Mouse (Mus musculus) frontal cortex, postnatal 10 days (tissue): ENCODE data around the gene Arhgap15.
A peak's percentile ranks its signal among the peaks of the same experiment; 100 is the strongest.

ENCODE experiments used
- DNase-seq, 2 experiments: peaks; one replicate each; pipeline ENCODE4 v3.0.0; 2022; ENCODE audit warnings: low spot score in 2 of 2, mixed read lengths in 1 of 2

The Arhgap15 gene

GRCm38 (mm10) chr2:44029865-44030264 is 281.2 kb downstream of the Arhgap15 start:
- no peak for DNase-seq

GRCm38 (mm10) chr2:44039522-44040203 is 291.0 kb downstream of the Arhgap15 start:
- no peak for DNase-seq

- DNase-seq: no peak
These were observed 295.5 kb downstream of the Arhgap15 start for GRCm38 (mm10) chr2:44044088-44044487.

- DNase-seq: no peak
These were observed 296.0 kb downstream of the Arhgap15 start for GRCm38 (mm10) chr2:44044634-44045033.

- no peak for DNase-seq
These were observed 296.6 kb downstream of the Arhgap15 start for GRCm38 (mm10) chr2:44045231-44045630.

- DNase-seq: no peak
These were observed 311.7 kb downstream of the Arhgap15 start for GRCm38 (mm10) chr2:44060306-44060705.

GRCm38 (mm10) chr2:44060716-44061115 is 312.1 kb downstream of the Arhgap15 start:
- no peak for DNase-seq

- no peak for DNase-seq
These were observed 316.4 kb downstream of the Arhgap15 start for GRCm38 (mm10) chr2:44065067-44065466.

GRCm38 (mm10) chr2:44068151-44068840 is 319.7 kb downstream of the Arhgap15 start:
- DNase-seq: no peak

GRCm38 (mm10) chr2:44068906-44069305 is 320.3 kb downstream of the Arhgap15 start:
- no peak for DNase-seq

GRCm38 (mm10) chr2:44076570-44076969 is 327.9 kb downstream of the Arhgap15 start:
- no peak for DNase-seq

GRCm38 (mm10) chr2:44080530-44080929 is 331.9 kb downstream of the Arhgap15 start:
- no peak for DNase-seq

GRCm38 (mm10) chr2:44081241-44081640 is 332.6 kb downstream of the Arhgap15 start:
- no peak for DNase-seq

GRCm38 (mm10) chr2:44084471-44084870 is 335.8 kb downstream of the Arhgap15 start:
- no peak for DNase-seq

- no peak for DNase-seq
These were observed 337.9 kb downstream of the Arhgap15 start for GRCm38 (mm10) chr2:44086403-44087056.

- DNase-seq: no peak
These were observed 349.9 kb downstream of the Arhgap15 start for GRCm38 (mm10) chr2:44098552-44098951.

- no peak for DNase-seq
These were observed 353.7 kb downstream of the Arhgap15 start for GRCm38 (mm10) chr2:44102351-44102750.

GRCm38 (mm10) chr2:44103321-44103720 is 354.7 kb downstream of the Arhgap15 start:
- no peak for DNase-seq

GRCm38 (mm10) chr2:44103742-44104141 is 355.1 kb downstream of the Arhgap15 start:
- no peak for DNase-seq

GRCm38 (mm10) chr2:44104282-44105197 is 355.9 kb downstream of the Arhgap15 start:
- DNase-seq: peak in 1 of 2 experiments; percentile 31

- no peak for DNase-seq
These were observed 356.6 kb downstream of the Arhgap15 start for GRCm38 (mm10) chr2:44105198-44105555.

- no peak for DNase-seq
These were observed 357.7 kb downstream of the Arhgap15 start for GRCm38 (mm10) chr2:44106359-44106758.
